Mouse (Mus musculus): Measurements from ENCODE around the gene Pcmt1. TPM values are rescaled to one million over a fixed set of nuclear protein-coding genes. Genes with fewer than 3 reads are reported as not detected.

The Pcmt1 gene
- polyA plus RNA-seq, 1 experiment, result 42.8 TPM

DNA sequence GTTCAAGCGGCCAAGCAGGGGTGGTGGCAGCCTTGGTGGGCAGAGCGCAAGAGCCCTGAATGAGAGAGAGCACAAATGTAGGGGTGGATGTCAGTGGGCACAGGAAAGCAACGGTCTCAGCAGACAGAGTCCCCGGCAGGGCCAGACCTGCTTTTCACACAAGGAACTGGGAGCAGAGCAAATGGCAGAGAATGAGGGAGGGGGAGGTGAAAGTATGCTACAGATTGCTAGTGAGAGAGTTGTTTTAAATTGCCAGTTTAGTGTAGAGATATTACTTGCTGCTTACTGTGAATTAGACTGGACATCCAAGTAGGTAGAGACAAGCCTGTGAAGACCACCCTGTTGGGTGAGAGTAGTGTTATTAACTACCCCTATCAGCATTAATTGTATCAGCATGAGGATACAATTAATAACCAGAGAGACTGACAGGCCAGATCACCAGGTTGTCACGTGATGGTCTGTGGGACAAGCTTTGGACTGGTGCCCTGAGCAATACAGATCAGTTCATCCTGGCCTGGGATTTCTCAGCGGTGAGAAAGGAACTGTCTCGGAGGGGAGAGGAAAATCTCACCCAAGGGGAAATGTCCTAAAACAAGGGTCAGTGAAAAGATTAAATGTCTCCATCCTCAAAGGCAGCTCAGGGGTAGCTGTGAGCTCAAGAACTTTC is 97.9 kb downstream of the Pcmt1 start:
- H3K4me1 ChIP-seq (ENCODE audit: control insufficient read depth, insufficient read depth, insufficient read length, low read length), result no peaks in the 10 kb centered on the region
- no peak overlapping the region for H3K27ac ChIP-seq (replicated peaks; ENCODE audit: low read depth, low read length)
- no peak overlapping the region for H3K4me3 ChIP-seq (ENCODE audit: insufficient read depth, low read depth, low read length)

GRCm38 (mm10) chr10:7582157-7582890 is 98.6 kb downstream of the Pcmt1 start:
- no peak overlapping the region for H3K27ac ChIP-seq (replicated peaks; ENCODE audit: low read depth, low read length)
- no peaks in the 10 kb centered on the region for H3K4me1 ChIP-seq (ENCODE audit: control insufficient read depth, insufficient read depth, insufficient read length, low read length)
- no peak overlapping the region for H3K4me3 ChIP-seq (ENCODE audit: insufficient read depth, low read depth, low read length)

- Histone ChIP-seq H3K27ac (replicated peaks; ENCODE audit: low read depth, low read length) (no peak overlapping the region), H3K4me1 (ENCODE audit: control insufficient read depth, insufficient read depth, insufficient read length, low read length) (no peaks in the 10 kb centered on the region), H3K4me3 (ENCODE audit: insufficient read depth, low read depth, low read length) (no peak overlapping the region)
Observed at GRCm38 (mm10) chr10:7581401-7581800, 99.5 kb downstream of the Pcmt1 start.

Other genes starting within 250 kb of the Pcmt1 start
- 0.36 and 0.42 TPM in 2 replicates for gene Ulbp1, start 207.5 kb downstream of the Pcmt1 start, polyA plus RNA-seq (2012; ENCODE audit: insufficient read depth, insufficient read length, missing spikeins)
- gene Lrp11, start 91.3 kb downstream of the Pcmt1 start, polyA plus RNA-seq (2012; ENCODE audit: insufficient read depth, insufficient read length, missing spikeins), result 1.6 and 2.0 TPM in 2 replicates
- 5.9 and 6.7 TPM in 2 replicates for gene Nup43, start 13.6 kb downstream of the Pcmt1 start, polyA plus RNA-seq (2012; ENCODE audit: insufficient read depth, insufficient read length, missing spikeins)
- gene Lats1, start 78 bp upstream of the Pcmt1 start, polyA plus RNA-seq (2012; ENCODE audit: insufficient read depth, insufficient read length, missing spikeins), result 11.2 and 13.1 TPM in 2 replicates
- 33.3 and 54.1 TPM in 2 replicates for gene Katna1, start 44.9 kb upstream of the Pcmt1 start, polyA plus RNA-seq (2012; ENCODE audit: insufficient read depth, insufficient read length, missing spikeins)
- gene Ginm1, start 111.7 kb upstream of the Pcmt1 start, polyA plus RNA-seq (2012; ENCODE audit: insufficient read depth, insufficient read length, missing spikeins), result 477 and 502 TPM in 2 replicates
- 12.3 and 15.6 TPM in 2 replicates for gene Ppil4, start 111.8 kb upstream of the Pcmt1 start, polyA plus RNA-seq (2012; ENCODE audit: insufficient read depth, insufficient read length, missing spikeins)
- 0.29 and 0.32 TPM in 2 replicates for gene Zc3h12d, start 151.3 kb upstream of the Pcmt1 start, polyA plus RNA-seq (2012; ENCODE audit: insufficient read depth, insufficient read length, missing spikeins)

All from brown adipose tissue, adult 24 weeks (tissue).